Mouse (Mus musculus): ENCODE measurements around the gene Celf1. TPM values are rescaled to one million over a fixed set of nuclear protein-coding genes. Genes with fewer than 3 reads are reported as not detected.

The Celf1 gene
- total and polyA plus RNA-seq, 3 experiments = 46.2 to 212 (median 82.3) TPM

GRCm38 (mm10) chr2:90904076-90904855, 35.9 kb upstream of the Celf1 start, which contains the start of the genes Kbtbd4 and Ndufs3:
Gene Kbtbd4, plus strand, starts transcription at chr2:90904740.
Gene Ndufs3, minus strand, starts transcription at chr2:90904827.
- H3K9me3 ChIP-seq (replicated peaks; ENCODE audit: insufficient read depth, low read length) = no peaks in the 10 kb centered on the region
- peak within 1 kb of the TSS; percentile 72 for H3K27ac ChIP-seq (ENCODE audit: control insufficient read depth, low read depth, low read length)
- H3K4me3 ChIP-seq (ENCODE audit: control insufficient read depth in 1 of 2, insufficient read depth in 1 of 2, low read depth in 2 of 2, low read length in 2 of 2) = peak within 1 kb of the TSS; percentile 74 to 91
- peak within 1 kb of the TSS; percentile 91 for H3K9ac ChIP-seq (ENCODE audit: control insufficient read depth, low read depth, low read length, poor library complexity, severe bottlenecking)
- peaks cover 5 to 16% of the 10 kb centered on the region in 2 experiments for H3K36me3 ChIP-seq (ENCODE audit: control insufficient read depth in 1 of 2, insufficient read depth in 2 of 2, low read length in 2 of 2)
- DNase-seq (ENCODE audit: low read depth, low spot score) = peak; percentile 96
- H3K79me2 ChIP-seq (ENCODE audit: control insufficient read depth, insufficient read depth, low read length, poor library complexity) = peaks cover 19% of the 10 kb centered on the region
- no peaks in the 10 kb centered on the region for H3K27me3 ChIP-seq (ENCODE audit: control insufficient read depth in 1 of 2, insufficient read depth in 2 of 2, low read length in 2 of 2)
- H3K4me1 ChIP-seq (ENCODE audit: control insufficient read depth in 1 of 2, insufficient read depth in 2 of 2, low read length in 2 of 2) = peaks cover 0 to 8% of the 10 kb centered on the region in 2 experiments; a peak in 2 of 4 replicates
- TF ChIP-seq MAFK (IDR thresholded peaks at IDR 0.05; ENCODE audit: borderline replicate concordance, low read depth, low read length) (no peak), MEF2A (IDR thresholded peaks at IDR 0.05; ENCODE audit: extremely low read depth, insufficient replicate concordance, low read depth, low read length, poor library complexity, severe bottlenecking) (no peak), SIN3A (IDR thresholded peaks at IDR 0.05; ENCODE audit: low read length) (peak; percentile 89), SMC3 (IDR thresholded peaks at IDR 0.05; ENCODE audit: low read depth, low read length) (no peak), USF2 (IDR thresholded peaks at IDR 0.05; ENCODE audit: borderline replicate concordance in 1 of 2, insufficient read depth in 1 of 2, low read depth in 1 of 2, low read length in 2 of 2) (no peak), GABPA (IDR thresholded peaks at IDR 0.05; ENCODE audit: low read depth, low read length) (no peak), MAZ (IDR thresholded peaks at IDR 0.05; ENCODE audit: low read depth, low read length) (no peak), TCF12 (IDR thresholded peaks at IDR 0.05; ENCODE audit: low read depth, low read length) (peak; percentile 83), POLR2AphosphoS2 (IDR thresholded peaks at IDR 0.05; ENCODE audit: low read length) (peak; percentile 94), ETS1 (IDR thresholded peaks at IDR 0.05; ENCODE audit: low read depth, low read length) (0 out of 2 replicates have a peak, but pooled peaks have one; percentile 44), USF1 (IDR thresholded peaks at IDR 0.05; ENCODE audit: low read depth, low read length) (peak; percentile 41; the same call in 1 of the 2 replicates), MAX (IDR thresholded peaks at IDR 0.05; ENCODE audit: low read length) (peak; percentile 48; the same call in 1 of the 2 replicates), HCFC1 (IDR thresholded peaks at IDR 0.05; ENCODE audit: low read depth, low read length) (peak; percentile 94), MYC (IDR thresholded peaks at IDR 0.05; ENCODE audit: low read depth, low read length) (peak; percentile 55; the same call in 1 of the 2 replicates), MXI1 (IDR thresholded peaks at IDR 0.05; ENCODE audit: low read depth, low read length) (peak; percentile 89), ZKSCAN1 (IDR thresholded peaks at IDR 0.05; ENCODE audit: low read depth, low read length) (no peak), TAL1 (IDR thresholded peaks at IDR 0.05; ENCODE audit: low read length) (no peak), RCOR1 (IDR thresholded peaks at IDR 0.05; ENCODE audit: low read depth, low read length) (peak; percentile 42; the same call in 1 of the 2 replicates), POLR2AphosphoS5 (IDR thresholded peaks at IDR 0.05; ENCODE audit: borderline replicate concordance, low read depth, low read length) (peak; percentile 41; the same call in 1 of the 2 replicates), ELF1 (IDR thresholded peaks at IDR 0.05; ENCODE audit: low read depth, low read length) (peak; percentile 77), TBP (IDR thresholded peaks at IDR 0.05; ENCODE audit: low read depth, low read length) (peak; percentile 83; the same call in 1 of the 2 replicates), ZMIZ1 (IDR thresholded peaks at IDR 0.05; ENCODE audit: low read depth, low read length) (peak; percentile 78), CHD1 (IDR thresholded peaks at IDR 0.05; ENCODE audit: low read depth, low read length) (no peak), UBTF (IDR thresholded peaks at IDR 0.05; ENCODE audit: borderline replicate concordance, insufficient read depth, low read depth, low read length) (0 out of 2 replicates have a peak, but pooled peaks have one; percentile 40), RAD21 (IDR thresholded peaks at IDR 0.05; ENCODE audit: low read depth, low read length) (no peak), ZC3H11A (IDR thresholded peaks at IDR 0.05; ENCODE audit: low read depth, low read length) (no peak), ZNF384 (IDR thresholded peaks at IDR 0.05; ENCODE audit: low read depth, low read length) (peak; percentile 71), JUND (IDR thresholded peaks at IDR 0.05; ENCODE audit: low read depth, low read length) (no peak), POLR2A (IDR thresholded peaks at IDR 0.05; ENCODE audit: control insufficient read depth in 1 of 2, insufficient read depth in 1 of 2, low read depth in 1 of 2, low read length in 2 of 2, poor library complexity in 1 of 2) (peak; percentile 96 to 97), E2F4 (IDR thresholded peaks at IDR 0.05; ENCODE audit: borderline replicate concordance, low read depth, low read length) (no peak), KAT2A (conservative IDR thresholded peaks at IDR 0.05; ENCODE audit: low read depth, low read length) (peak; percentile 67; the same call in 1 of the 2 replicates), MYB (IDR thresholded peaks at IDR 0.05; ENCODE audit: low read depth, low read length) (no peak), EP300 (IDR thresholded peaks at IDR 0.05; ENCODE audit: low read depth in 1 of 2, low read length in 2 of 2) (peak in 1 of 2 experiments; percentile 40; a peak in 1 of 4 replicates), GATA1 (IDR thresholded peaks at IDR 0.05; ENCODE audit: low read depth, low read length) (peak; percentile 74), NELFE (IDR thresholded peaks at IDR 0.05; ENCODE audit: low read depth, low read length) (peak; percentile 94)

Data from MEL (cell line).